Mouse (Mus musculus): ENCODE results near the gene Tmbim1. TPM values are rescaled to one million over a fixed set of nuclear protein-coding genes. Genes with fewer than 3 reads are reported as not detected.
"Not testable (repeated sequence)": the region's sequence is repeated elsewhere in the genome, so short reads cannot be mapped to it uniquely, and the experiment has no call there.

Gene Tmbim1
- polyA plus RNA-seq, 1 experiment: 167 TPM

- no peak for DNase-seq (ENCODE audit: low read depth, low spot score)
- 48% methylated on average over 4 of the region's 4 CpGs for WGBS
These were observed 25.7 kb upstream of the Tmbim1 start for GRCm38 (mm10) chr1:74331046-74331681.

- DNase-seq (ENCODE audit: low read depth, low spot score): no peak
- 37% methylated on average over 7 of the region's 7 CpGs for WGBS
These were observed 24.5 kb upstream of the Tmbim1 start for GRCm38 (mm10) chr1:74329899-74330431.

DNA sequence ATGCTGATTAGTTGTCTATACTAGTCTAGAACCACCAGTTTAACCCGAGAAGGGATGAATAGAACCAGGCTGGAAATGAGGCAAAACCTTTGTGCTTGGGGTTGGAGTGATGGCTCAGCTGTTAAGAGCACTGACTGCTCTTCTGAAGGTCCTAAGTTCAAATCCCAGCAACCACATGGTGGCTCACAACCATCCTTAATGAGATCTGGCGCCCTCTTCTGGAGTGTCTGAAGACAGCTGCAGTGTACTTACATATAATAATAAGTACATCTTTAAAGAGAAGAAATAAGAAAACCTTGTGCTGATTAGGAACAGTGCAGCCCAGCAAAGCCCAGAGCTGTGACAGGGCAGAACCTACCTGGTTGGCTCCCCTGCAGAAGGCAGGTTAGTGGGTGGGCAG is 21.5 kb upstream of the Tmbim1 start:
- WGBS: 91% methylated on average over 2 of the region's 2 CpGs
- not testable (repeated sequence) for DNase-seq (ENCODE audit: low read depth, low spot score)

DNA sequence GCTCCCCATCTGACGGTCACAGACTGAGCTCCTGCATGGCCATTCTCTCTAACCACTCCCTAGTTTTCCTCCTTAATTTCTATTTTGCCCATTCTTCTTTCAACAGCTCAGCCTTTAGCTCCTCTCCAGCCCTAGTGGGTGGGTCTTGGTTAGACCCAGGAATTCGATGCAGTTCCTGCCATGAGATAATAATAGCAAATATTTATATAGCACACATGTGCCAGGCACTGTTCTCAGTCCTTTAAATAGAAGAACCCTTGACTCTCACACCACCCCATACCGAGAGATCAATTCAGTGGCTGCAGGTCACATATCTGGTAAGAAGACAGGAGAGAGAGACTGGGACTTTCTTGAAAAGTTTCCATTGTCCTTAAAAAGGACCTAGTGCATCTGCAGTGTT is 16.0 kb upstream of the Tmbim1 start:
- no peak for DNase-seq (ENCODE audit: low read depth, low spot score)
- WGBS: 48% methylated on average over 3 of the region's 3 CpGs

DNA sequence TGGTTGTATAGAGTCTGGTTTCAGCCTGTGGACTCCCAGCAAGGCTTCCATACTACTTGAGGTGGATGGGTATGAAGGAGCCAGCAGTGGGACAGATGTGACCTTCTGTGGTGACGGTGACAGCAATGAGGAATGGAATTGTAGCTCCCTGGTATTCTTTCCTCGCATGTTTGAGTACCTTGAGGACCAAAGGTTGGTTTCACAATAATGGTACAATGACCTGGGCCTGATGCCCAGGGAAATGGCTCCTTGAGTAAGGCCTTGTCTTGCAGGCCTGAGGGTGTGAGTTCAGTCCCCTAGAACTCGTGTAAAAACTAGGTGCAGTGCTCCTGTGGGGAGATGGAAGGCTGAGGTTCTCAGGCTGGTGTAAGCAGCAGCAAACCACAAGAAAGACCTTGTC is 13.3 kb upstream of the Tmbim1 start:
- WGBS: 71% methylated on average over 3 of the region's 3 CpGs
- DNase-seq (ENCODE audit: low read depth, low spot score): no peak

DNA sequence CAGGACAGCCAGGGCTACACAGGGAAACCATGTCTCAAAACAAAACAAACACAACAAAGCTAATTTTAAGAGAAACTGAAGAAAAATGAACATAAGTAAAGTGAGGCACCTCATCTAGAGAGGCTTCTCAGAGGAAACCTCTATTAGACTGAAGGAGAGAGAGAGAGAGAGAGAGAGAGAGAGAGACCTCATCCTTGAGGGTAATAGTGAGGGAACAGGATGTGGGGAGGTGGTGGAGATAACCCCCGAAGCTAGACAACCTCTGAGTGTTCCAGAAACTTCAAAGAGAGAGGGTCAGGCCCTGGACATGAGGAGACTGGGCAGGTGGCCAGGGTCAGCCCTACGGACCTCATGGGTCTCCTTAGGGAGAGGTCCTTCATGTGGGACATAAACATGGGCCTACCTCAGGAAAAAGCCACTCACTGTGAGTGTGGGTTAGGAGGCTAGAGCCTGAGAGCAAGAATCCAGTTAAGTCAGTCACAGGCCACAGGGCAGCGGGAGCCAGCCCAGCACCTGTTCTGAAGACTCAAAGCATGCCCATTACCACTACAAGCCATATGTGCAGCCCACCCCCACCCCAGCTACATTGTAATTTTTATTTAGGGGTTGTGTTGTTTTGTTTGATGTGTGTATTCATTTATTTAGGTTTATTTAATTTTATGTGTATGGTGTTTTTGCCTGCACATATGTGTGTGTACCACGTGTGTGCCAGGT is 10.8 kb upstream of the Tmbim1 start:
- WGBS: 84% methylated on average over 4 of the region's 4 CpGs
- DNase-seq (ENCODE audit: low read depth, low spot score): no peak

GRCm38 (mm10) chr1:74314796-74315195 is 9.4 kb upstream of the Tmbim1 start:
- no peak for DNase-seq (ENCODE audit: low read depth, low spot score)
- 60% methylated on average over 3 of the region's 3 CpGs for WGBS

DNA sequence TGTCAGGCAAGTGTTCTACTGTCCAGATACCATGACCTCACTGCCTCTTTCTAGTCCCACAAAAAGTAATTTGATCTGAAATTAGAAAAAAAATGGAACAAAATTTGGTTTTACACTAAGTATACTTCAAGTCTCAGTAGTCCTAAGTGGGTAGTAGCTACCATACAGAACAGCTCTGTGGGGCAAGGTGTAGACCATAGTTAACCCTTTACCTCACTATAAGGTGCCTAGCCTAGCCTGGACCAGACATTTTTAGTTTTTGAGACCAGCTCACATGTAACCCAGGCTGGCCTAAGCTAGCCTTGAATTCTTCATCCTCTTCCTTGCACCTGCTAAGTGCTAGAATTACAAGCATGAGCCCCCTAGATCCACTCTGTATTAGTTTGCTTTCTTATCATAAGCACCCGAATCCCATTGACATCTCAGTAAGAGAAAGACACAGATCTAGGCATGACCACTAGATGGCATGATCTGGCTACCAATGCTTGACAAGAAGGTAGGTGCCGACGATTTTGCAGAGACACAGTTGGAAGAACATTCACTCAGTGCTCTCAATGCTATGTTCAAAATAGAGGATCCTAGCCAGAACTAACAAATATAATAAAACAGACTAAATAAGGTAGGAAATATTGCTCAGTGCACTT is 7.7 kb upstream of the Tmbim1 start:
- DNase-seq (ENCODE audit: low read depth, low spot score): no peak
- WGBS: under 1% methylated on average over 3 of the region's 3 CpGs

- 32% methylated on average over 3 of the region's 3 CpGs for WGBS
- no peak for DNase-seq (ENCODE audit: low read depth, low spot score)
These were observed 4.3 kb upstream of the Tmbim1 start for GRCm38 (mm10) chr1:74309767-74310166.

- WGBS: 69% methylated on average over 10 of the region's 10 CpGs
- DNase-seq (ENCODE audit: low read depth, low spot score): no peak
These were observed 2.9 kb upstream of the Tmbim1 start for GRCm38 (mm10) chr1:74308001-74308964.

- DNase-seq (ENCODE audit: low read depth, low spot score): no peak
- WGBS: 33% methylated on average over 1 of the region's 1 CpGs
These were observed 1.7 kb upstream of the Tmbim1 start for GRCm38 (mm10) chr1:74307146-74307545.

DNA sequence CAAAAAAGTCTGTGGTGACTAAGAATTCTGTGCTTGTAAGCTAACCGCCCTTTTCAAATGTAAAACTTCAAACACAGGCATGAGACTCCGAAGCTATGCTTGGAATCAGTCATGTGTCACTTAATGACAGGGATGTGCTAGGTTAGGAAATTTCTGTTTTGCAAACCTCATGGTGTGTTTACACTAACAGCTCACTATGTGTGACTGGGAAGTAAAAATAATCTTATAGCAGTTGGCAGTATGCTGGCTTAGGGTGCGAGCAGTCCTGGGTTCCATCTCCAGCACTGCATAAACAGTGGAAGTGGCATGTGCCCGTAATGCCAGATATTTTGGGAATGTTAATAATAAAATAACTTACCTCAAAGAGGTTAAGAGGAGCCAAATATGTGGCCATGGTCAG is 476 bp downstream of the Tmbim1 start:
- WGBS: 59% methylated on average over 4 of the region's 4 CpGs
- no peak for DNase-seq (ENCODE audit: low read depth, low spot score)

GRCm38 (mm10) chr1:74304339-74304790 is 1.1 kb downstream of the Tmbim1 start:
- DNase-seq (ENCODE audit: low read depth, low spot score): no peak
- WGBS: 3% methylated on average over 12 of the region's 12 CpGs

GRCm38 (mm10) chr1:74303509-74304338 is 1.7 kb downstream of the Tmbim1 start:
- no peak for DNase-seq (ENCODE audit: low read depth, low spot score)

DNA sequence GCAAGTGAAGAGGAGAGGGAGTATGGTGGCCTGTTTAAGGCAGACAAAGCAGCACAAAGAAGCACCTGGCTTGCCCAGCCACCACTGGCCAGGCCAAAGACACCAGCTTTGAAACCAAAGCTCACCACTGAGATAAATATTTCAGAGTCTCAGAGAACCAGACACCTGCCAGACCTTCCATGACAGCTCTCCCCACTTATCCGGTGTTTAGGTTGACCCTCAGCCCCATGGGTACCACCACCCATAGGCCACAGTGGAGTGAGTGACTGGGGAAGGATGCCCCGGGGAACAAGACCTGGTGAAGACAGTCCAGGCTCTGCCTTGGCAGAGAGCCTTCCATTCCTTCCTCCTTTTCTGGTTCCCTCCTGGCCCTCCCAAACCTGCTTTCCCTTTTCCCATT is 2.6 kb downstream of the Tmbim1 start:
- WGBS: 15% methylated on average over 2 of the region's 2 CpGs
- no peak for DNase-seq (ENCODE audit: low read depth, low spot score)

More at GRCm38 (mm10) chr1:74303509-74304338, 1.7 kb downstream of the Tmbim1 start:
- WGBS: under 1% methylated on average over 56 of the region's 56 CpGs

DNA sequence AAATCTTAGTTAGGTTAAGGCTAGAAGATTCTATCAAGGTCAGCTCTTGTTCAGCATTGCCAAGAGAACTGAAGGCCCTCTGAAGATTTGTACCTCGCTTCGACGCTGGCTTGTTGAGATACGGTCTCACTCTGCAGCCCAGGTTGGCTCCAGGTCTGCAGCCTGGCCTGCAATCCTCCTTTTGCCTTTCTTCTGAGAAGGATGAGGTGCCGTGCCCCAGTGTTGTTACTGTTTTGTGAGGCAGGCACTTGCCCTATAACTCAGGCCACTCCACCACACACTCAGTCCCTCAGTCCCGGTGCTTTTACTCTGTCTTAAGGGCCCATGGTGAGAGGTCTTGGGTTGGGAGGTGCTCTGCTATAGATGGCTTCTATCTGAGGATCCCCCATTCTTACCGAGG is 3.2 kb downstream of the Tmbim1 start:
- 62% methylated on average over 7 of the region's 7 CpGs for WGBS
- DNase-seq (ENCODE audit: low read depth, low spot score): no peak

GRCm38 (mm10) chr1:74300347-74301110 is 4.9 kb downstream of the Tmbim1 start:
- 38% methylated on average over 6 of the region's 6 CpGs for WGBS
- no peak for DNase-seq (ENCODE audit: low read depth, low spot score)

GRCm38 (mm10) chr1:74298996-74299395 is 6.4 kb downstream of the Tmbim1 start:
- DNase-seq (ENCODE audit: low read depth, low spot score): no peak
- 15% methylated on average over 5 of the region's 5 CpGs for WGBS
